Mouse (Mus musculus) megakaryocyte-erythroid progenitor cell, adult 5-6 weeks (primary cell): ENCODE data around the gene Scg3. TPM values are rescaled to one million over a fixed set of nuclear protein-coding genes. Genes with fewer than 3 reads are reported as not detected.

ENCODE experiments used
- total RNA-seq, 2 experiments: library from RNA; stranded (forward) in 1 of 2; stranded (reverse) in 1 of 2; fragments of 200-1000, 215-1000 nt in 1 of 2; fragments of >200 nt in 1 of 2; fragmentation: Nextera tagmentation in 1 of 2; gene quantifications; 2 replicates each; pipeline ENCODE4 v1.2.3; 2014 to 2017

Gene Scg3
- total RNA-seq, 2 experiments from 2014 or later, result not detected

Other genes starting within 250 kb of the Scg3 start
- 36.6 and 37.5 TPM in 2 replicates for gene Leo1, start 242.5 kb downstream of the Scg3 start, total RNA-seq (2014; fragmentation: Nextera tagmentation)
- gene Leo1, start 242.5 kb downstream of the Scg3 start, total RNA-seq (2017), result 76.8 and 84.1 TPM in 2 replicates
- gene Tmod3, start 124.4 kb downstream of the Scg3 start, total RNA-seq (2014; fragmentation: Nextera tagmentation), result 26.5 and 30.0 TPM in 2 replicates
- gene Tmod3, start 124.4 kb downstream of the Scg3 start, total RNA-seq (2017), result 45.0 and 65.9 TPM in 2 replicates
- gene Tmod2, start 72.7 kb downstream of the Scg3 start, total RNA-seq (2014; fragmentation: Nextera tagmentation), result 0.17 TPM in 1 of 2 replicates, not detected in the other
- not detected in 2 replicates for gene Tmod2, start 72.7 kb downstream of the Scg3 start, total RNA-seq (2017)
- 1.9 and 3.5 TPM in 2 replicates for gene Lysmd2, start 58.3 kb downstream of the Scg3 start, total RNA-seq (2014; fragmentation: Nextera tagmentation)
- gene Lysmd2, start 58.3 kb downstream of the Scg3 start, total RNA-seq (2017), result 0.33 and 2.4 TPM in 2 replicates
- not detected in 2 replicates for gene Bmp5, start 91.3 kb upstream of the Scg3 start, total RNA-seq (2014; fragmentation: Nextera tagmentation)
- not detected in 2 replicates for gene Bmp5, start 91.3 kb upstream of the Scg3 start, total RNA-seq (2017)